Mouse (Mus musculus) lung, embryonic 16.5 days (tissue): ENCODE data around the gene Vstm5. TPM values are rescaled to one million over a fixed set of nuclear protein-coding genes. Genes with fewer than 3 reads are reported as not detected.
"Not testable (repeated sequence)": the region's sequence is repeated elsewhere in the genome, so short reads cannot be mapped to it uniquely, and the experiment has no call there.

Source experiments
- ATAC-seq: fragments of 200-750 bp; cut with Nextera tagmentation; 2 replicates; pipeline ENCODE4 v1.8.0; 2017; ENCODE audit warnings: low read depth, mild to moderate bottlenecking, moderate library complexity
- H3K27ac ChIP-seq: fragments of 300-500 bp; sonication (generic); 2 replicates; pipeline ENCODE4 v1.5.1; 2014; ENCODE audit warnings: mild to moderate bottlenecking, control low read depth, low read length
- H3K27me3 ChIP-seq: fragments of 300-500 bp; sonication (generic); 2 replicates; pipeline ENCODE4 v1.6.1; 2014; ENCODE audit warnings: low read depth, low read length, mixed read lengths; ENCODE audit not compliant: control insufficient read depth, insufficient read depth
- H3K36me3 ChIP-seq: fragments of 300-500 bp; sonication (generic); 2 replicates; pipeline ENCODE4 v1.6.1; 2014; ENCODE audit warnings: low read length; ENCODE audit not compliant: control insufficient read depth, insufficient read depth
- H3K4me1 ChIP-seq: fragments of 300-500 bp; sonication (generic); replicated peaks from 2 replicates; pipeline ENCODE4 v1.6.1; 2014; ENCODE audit warnings: low read length, mixed read lengths; ENCODE audit not compliant: control insufficient read depth, insufficient read depth
- H3K4me2 ChIP-seq: fragments of 300-500 bp; sonication (generic); 2 replicates; pipeline ENCODE4 v1.6.1; 2014; ENCODE audit warnings: low read depth, low read length, control low read depth
- H3K4me3 ChIP-seq: fragments of 300-500 bp; sonication (generic); 2 replicates; pipeline ENCODE4 v1.5.1; 2014; ENCODE audit warnings: mild to moderate bottlenecking, low read length, control low read depth
- H3K9ac ChIP-seq: fragments of 300-500 bp; sonication (generic); 2 replicates; pipeline ENCODE4 v1.6.1; 2014; ENCODE audit warnings: low read length, control low read depth
- H3K9me3 ChIP-seq: fragments of 300-500 bp; sonication (generic); 2 replicates; pipeline ENCODE4 v1.6.1; 2016; ENCODE audit warnings: low read length; ENCODE audit not compliant: control insufficient read depth
- WGBS: fragments of 180-500 bp; shearing (Covaris S2); extraction: QIAGEN DNeasy Blood & Tissue Kit; methylation state at CpG from one replicate; pipeline ENCODE4 v1.1.7; 2014; 5-methylcytosine and 5-hydroxymethylcytosine counted together
- polyA plus RNA-seq: library from polyadenylated mRNA; unstranded; fragments of >200 nt; fragmentation: Nextera tagmentation; extraction: Ambion mirVana; gene quantifications from 2 replicates; pipeline ENCODE4 v1.2.1, GENCODE M21; 2015

The Vstm5 gene
- polyA plus RNA-seq, 1 experiment from 2014 or later: 0.84 TPM

GRCm38 (mm10) chr9:15301399-15301798 is 62.6 kb downstream of the Vstm5 start:
- Histone ChIP-seq H3K27me3 (no peaks in the 10 kb centered on the region), H3K9me3 (no peaks in the 10 kb centered on the region), H3K4me3 (peak overlapping the region; percentile 1; the same call in 1 of the 2 replicates), H3K9ac (peak overlapping the region; percentile 52), H3K4me1 (peaks cover 10% of the 10 kb centered on the region), H3K27ac (peak overlapping the region; percentile 67), H3K4me2 (peak overlapping the region; percentile 31), H3K36me3 (no peaks in the 10 kb centered on the region)
- WGBS: 8% methylated on average over 6 of the region's 6 CpGs
- ATAC-seq: no peak; the same call in none of the 2 replicates

- not testable (repeated sequence) for H3K4me2 ChIP-seq, H3K4me3 ChIP-seq, H3K9me3 ChIP-seq, H3K27ac ChIP-seq, H3K36me3 ChIP-seq, H3K27me3 ChIP-seq, H3K9ac ChIP-seq, ATAC-seq
- H3K4me1 ChIP-seq: peaks cover 10% of the 10 kb centered on the region
- 74% methylated on average over 6 of the region's 6 CpGs for WGBS
Observed at GRCm38 (mm10) chr9:15302006-15302405, 63.2 kb downstream of the Vstm5 start.

GRCm38 (mm10) chr9:15302881-15303280 is 64.0 kb downstream of the Vstm5 start:
- H3K4me2 ChIP-seq: no peak overlapping the region
- H3K36me3 ChIP-seq: 0 out of 2 replicates have a peak, but pooled peaks cover 3% of the 10 kb centered on the region
- no peaks in the 10 kb centered on the region for H3K27me3 ChIP-seq
- H3K27ac ChIP-seq: no peak overlapping the region
- WGBS: 74% methylated on average over 2 of the region's 2 CpGs
- H3K4me1 ChIP-seq: peaks cover 18% of the 10 kb centered on the region
- no peak for ATAC-seq
- H3K9ac ChIP-seq: no peak overlapping the region
- no peak overlapping the region for H3K4me3 ChIP-seq
- H3K9me3 ChIP-seq: no peaks in the 10 kb centered on the region

- Histone ChIP-seq H3K4me3 (peak within 1 kb of the TSS; percentile 65), H3K4me2 (peak within 1 kb of the TSS; percentile 82), H3K9ac (peak within 1 kb of the TSS; percentile 88), H3K9me3 (no peaks in the 10 kb centered on the region), H3K27me3 (no peaks in the 10 kb centered on the region), H3K36me3 (peaks cover 18% of the 10 kb centered on the region), H3K27ac (peak within 1 kb of the TSS; percentile 88), H3K4me1 (peaks cover 29% of the 10 kb centered on the region)
- 11% methylated on average over 45 of the region's 45 CpGs for WGBS
- ATAC-seq: peak; percentile 97
Observed at GRCm38 (mm10) chr9:15305503-15306397, 66.9 kb downstream of the Vstm5 start, which contains the start of gene Taf1d. Gene Taf1d (plus strand): TSS chr9:15306214.

GRCm38 (mm10) chr9:15306398-15307119 is 67.7 kb downstream of the Vstm5 start, which contains the start of gene 4931406C07Rik:
Gene 4931406C07Rik (minus strand): TSS chr9:15306448.
- Histone ChIP-seq H3K36me3 (peaks cover 18% of the 10 kb centered on the region), H3K9ac (peak within 1 kb of the TSS; percentile 88), H3K4me3 (peak within 1 kb of the TSS; percentile 65), H3K9me3 (no peaks in the 10 kb centered on the region), H3K4me2 (peak within 1 kb of the TSS; percentile 82), H3K27me3 (no peaks in the 10 kb centered on the region), H3K4me1 (peaks cover 23% of the 10 kb centered on the region), H3K27ac (peak within 1 kb of the TSS; percentile 88)
- WGBS: under 1% methylated on average over 35 of the region's 35 CpGs
- ATAC-seq: peak; percentile 67

GRCm38 (mm10) chr9:15307257-15307656 is 68.4 kb downstream of the Vstm5 start:
- Histone ChIP-seq H3K4me1 (peaks cover 21% of the 10 kb centered on the region), H3K9me3 (no peaks in the 10 kb centered on the region), H3K27me3 (no peaks in the 10 kb centered on the region), H3K36me3 (peaks cover 24% of the 10 kb centered on the region), H3K4me2 (peak overlapping the region; percentile 82), H3K4me3 (peak overlapping the region; percentile 65), H3K27ac (no peak overlapping the region), H3K9ac (peak overlapping the region; percentile 88)
- 4% methylated on average over 6 of the region's 6 CpGs for WGBS
- ATAC-seq: no peak

- no peak overlapping the region for H3K4me2 ChIP-seq
- peaks cover 21% of the 10 kb centered on the region for H3K4me1 ChIP-seq
- H3K4me3 ChIP-seq: no peak overlapping the region
- peaks cover 30% of the 10 kb centered on the region for H3K36me3 ChIP-seq
- no peaks in the 10 kb centered on the region for H3K9me3 ChIP-seq
- no peaks in the 10 kb centered on the region for H3K27me3 ChIP-seq
- H3K27ac ChIP-seq: no peak overlapping the region
- no peak overlapping the region for H3K9ac ChIP-seq
- no peak for ATAC-seq
- 37% methylated on average over 2 of the region's 2 CpGs for WGBS
Observed at GRCm38 (mm10) chr9:15308254-15308653, 69.4 kb downstream of the Vstm5 start.
